Mouse (Mus musculus) E14TG2a.4 (cell line): ENCODE results near the gene Lrrfip1.

Source experiments
- CTCF ChIP-seq: conservative IDR thresholded peaks from 2 replicates; pipeline ENCODE4 v1.5.1; 2014; ENCODE audit warnings: low read length
- NANOG ChIP-seq: IDR thresholded peaks from 2 replicates; pipeline ENCODE4 v1.6.1; 2014; ENCODE audit warnings: borderline replicate concordance, low read length, mixed read lengths
- POU5F1 ChIP-seq: IDR thresholded peaks from 2 replicates; pipeline ENCODE4 v1.6.1; 2014; ENCODE audit warnings: low read length, borderline replicate concordance

DNA sequence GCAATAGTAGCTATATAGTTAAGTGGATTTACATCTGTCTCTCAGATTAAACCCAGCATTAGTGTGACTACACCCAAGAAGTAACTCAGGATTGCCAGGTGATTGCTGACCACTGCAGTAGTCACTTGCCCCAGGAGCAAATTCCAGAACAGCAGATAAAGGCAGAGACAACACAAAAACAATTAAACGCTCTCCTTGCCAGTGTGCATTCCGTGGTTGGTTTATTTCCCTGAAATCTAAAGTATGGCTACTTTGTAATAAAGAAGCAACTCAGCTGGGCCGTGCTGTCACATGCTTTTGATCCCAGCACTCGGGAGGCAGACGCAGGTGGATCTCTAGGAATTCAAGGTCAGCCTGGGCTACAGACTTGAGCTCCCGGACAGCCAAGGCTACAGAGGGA lies 59.7 kb downstream of the Lrrfip1 start:
- TF ChIP-seq CTCF (no peak), NANOG (no peak), POU5F1 (no peak)
